Mouse (Mus musculus) testis, adult 2 months (tissue): ENCODE measurements at regions not wholly inside any gene's neighbourhood (a gene's known extent, or its start where the extent isn't known, plus 50 kb on each side); places are given as distances from the start of the nearest gene placed in this dataset.

Experiments used
- H3K27ac ChIP-seq: fragments of 200-500 bp; 2 replicates; pipeline ENCODE4 v1.5.1; 2012; ENCODE audit warnings: low read depth, low read length; ENCODE audit not compliant: control insufficient read depth, insufficient read depth
- H3K27me3 ChIP-seq: fragments of 200-500 bp; 2 replicates; pipeline ENCODE4 v1.6.1; 2012; ENCODE audit warnings: mild to moderate bottlenecking, low read length, moderate library complexity; ENCODE audit not compliant: control insufficient read depth, insufficient read depth
- H3K36me3 ChIP-seq: fragments of 200-500 bp; 2 replicates; pipeline ENCODE4 v1.6.1; 2012; ENCODE audit warnings: mild to moderate bottlenecking, low read length; ENCODE audit not compliant: control insufficient read depth, insufficient read depth
- H3K4me1 ChIP-seq: fragments of 200-500 bp; 2 replicates; pipeline ENCODE4 v1.6.1; 2012; ENCODE audit warnings: low read length; ENCODE audit not compliant: control insufficient read depth, insufficient read depth
- H3K4me3 ChIP-seq: fragments of 200-500 bp; 2 replicates; pipeline ENCODE4 v1.5.1; 2012; ENCODE audit warnings: low read depth, mild to moderate bottlenecking, low read length, moderate library complexity, mixed read lengths; ENCODE audit not compliant: control insufficient read depth
- CTCF ChIP-seq: fragments of 200-500 bp; IDR thresholded peaks from 2 replicates; pipeline ENCODE4 v1.5.1; 2012; ENCODE audit warnings: low read depth, mild to moderate bottlenecking, inconsistent platforms, low read length, moderate library complexity; ENCODE audit not compliant: control insufficient read depth, insufficient read depth, insufficient replicate concordance
- POLR2A ChIP-seq: fragments of 200-500 bp; IDR thresholded peaks from 2 replicates; pipeline ENCODE4 v1.6.1; 2012; ENCODE audit warnings: low read depth, mild to moderate bottlenecking, inconsistent platforms, low read length, moderate library complexity; ENCODE audit not compliant: control insufficient read depth

- H3K36me3 ChIP-seq = no peaks in the 10 kb centered on the region
These were observed 674.2 kb downstream of the Rfpl4b start for GRCm38 (mm10) chr10:38147421-38147820.

GRCm38 (mm10) chr10:38139196-38139595 is 682.4 kb downstream of the Rfpl4b start:
- H3K27me3 ChIP-seq = no peaks in the 10 kb centered on the region
- TF ChIP-seq CTCF (no peak), POLR2A (no peak)
- H3K27ac ChIP-seq = no peak overlapping the region
- H3K4me3 ChIP-seq = no peak overlapping the region
- H3K4me1 ChIP-seq = no peaks in the 10 kb centered on the region
- no peaks in the 10 kb centered on the region for H3K36me3 ChIP-seq

More at GRCm38 (mm10) chr10:38147421-38147820, 674.2 kb downstream of the Rfpl4b start:
- Histone ChIP-seq H3K4me3 (no peak overlapping the region), H3K27me3 (no peaks in the 10 kb centered on the region), H3K27ac (no peak overlapping the region), H3K4me1 (no peaks in the 10 kb centered on the region)
- TF ChIP-seq CTCF (no peak), POLR2A (no peak)

GRCm38 (mm10) chr10:38121911-38122573 is 699.5 kb downstream of the Rfpl4b start:
- no peak overlapping the region for H3K4me3 ChIP-seq
- H3K27ac ChIP-seq = no peak overlapping the region
- H3K27me3 ChIP-seq = no peaks in the 10 kb centered on the region
- no peaks in the 10 kb centered on the region for H3K4me1 ChIP-seq
- no peaks in the 10 kb centered on the region for H3K36me3 ChIP-seq
- TF ChIP-seq CTCF (no peak), POLR2A (no peak)

- Histone ChIP-seq H3K36me3 (no peaks in the 10 kb centered on the region), H3K27me3 (no peaks in the 10 kb centered on the region), H3K4me3 (no peak overlapping the region), H3K27ac (no peak overlapping the region), H3K4me1 (no peaks in the 10 kb centered on the region)
- TF ChIP-seq POLR2A = no peak
- no peak for TF ChIP-seq CTCF
These were observed 703.0 kb downstream of the Rfpl4b start for GRCm38 (mm10) chr10:38118601-38119000.

DNA sequence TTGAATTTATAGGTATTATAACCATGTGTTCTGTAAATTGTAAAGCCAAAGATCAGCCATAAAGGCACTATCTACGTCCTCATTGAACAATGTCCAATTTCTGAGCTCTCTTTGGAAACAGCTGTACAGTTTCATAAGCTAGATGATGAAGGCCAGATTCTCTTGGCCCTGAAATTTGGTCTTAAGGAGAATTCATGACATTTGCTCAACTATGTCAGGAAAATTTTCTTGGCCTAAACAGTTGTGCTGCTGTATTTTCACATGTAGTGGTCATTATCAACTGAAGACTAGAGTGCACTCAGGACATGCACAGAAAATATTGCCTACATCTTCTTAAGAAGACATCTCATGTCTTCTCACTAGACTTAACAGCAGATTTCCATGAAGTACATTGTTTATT is 705.1 kb downstream of the Rfpl4b start:
- Histone ChIP-seq H3K4me3 (no peak overlapping the region), H3K36me3 (no peaks in the 10 kb centered on the region), H3K27ac (no peak overlapping the region), H3K4me1 (no peaks in the 10 kb centered on the region), H3K27me3 (no peaks in the 10 kb centered on the region)
- TF ChIP-seq CTCF = no peak
- no peak for TF ChIP-seq POLR2A

DNA sequence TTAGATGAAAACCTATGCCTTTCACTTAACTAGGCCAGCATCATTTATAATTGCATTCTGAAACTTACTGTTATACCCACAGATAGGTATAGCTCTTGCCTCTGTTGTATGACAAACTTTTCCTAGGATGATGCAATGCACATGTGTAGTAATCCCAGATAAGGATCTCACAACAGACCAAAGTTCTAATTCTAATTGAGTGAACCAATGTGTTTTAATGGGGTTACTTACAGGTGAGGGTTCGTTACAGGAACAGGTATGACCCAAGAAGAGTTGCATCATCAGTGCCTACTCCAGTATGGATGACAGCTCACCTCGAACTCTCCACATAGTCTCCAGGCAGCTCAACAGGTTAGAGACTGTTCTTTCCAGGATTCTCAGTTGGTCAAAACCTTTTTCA is 707.4 kb downstream of the Rfpl4b start:
- H3K36me3 ChIP-seq = no peaks in the 10 kb centered on the region
- H3K27me3 ChIP-seq = no peaks in the 10 kb centered on the region
- H3K4me1 ChIP-seq = no peaks in the 10 kb centered on the region
- H3K4me3 ChIP-seq = no peak overlapping the region
- no peak overlapping the region for H3K27ac ChIP-seq
- no peak for TF ChIP-seq POLR2A
- TF ChIP-seq CTCF = no peak

- H3K4me1 ChIP-seq = no peaks in the 10 kb centered on the region
- H3K36me3 ChIP-seq = no peaks in the 10 kb centered on the region
- H3K27ac ChIP-seq = no peak overlapping the region
- TF ChIP-seq CTCF (no peak), POLR2A (no peak)
- H3K4me3 ChIP-seq = no peak overlapping the region
- H3K27me3 ChIP-seq = no peaks in the 10 kb centered on the region
These were observed 713.0 kb downstream of the Rfpl4b start for GRCm38 (mm10) chr10:38108591-38108990.
